Mouse (Mus musculus) heart, adult 11 months (tissue): ENCODE measurements around the gene Pomt2.

Experiments
- DNase-seq: peaks from one replicate; pipeline ENCODE4 v3.0.0; 2022

Pomt2 gene

GRCm38 (mm10) chr12:87127256-87127655 lies 20.5 kb downstream of the Pomt2 start:
- no peak for DNase-seq

DNA sequence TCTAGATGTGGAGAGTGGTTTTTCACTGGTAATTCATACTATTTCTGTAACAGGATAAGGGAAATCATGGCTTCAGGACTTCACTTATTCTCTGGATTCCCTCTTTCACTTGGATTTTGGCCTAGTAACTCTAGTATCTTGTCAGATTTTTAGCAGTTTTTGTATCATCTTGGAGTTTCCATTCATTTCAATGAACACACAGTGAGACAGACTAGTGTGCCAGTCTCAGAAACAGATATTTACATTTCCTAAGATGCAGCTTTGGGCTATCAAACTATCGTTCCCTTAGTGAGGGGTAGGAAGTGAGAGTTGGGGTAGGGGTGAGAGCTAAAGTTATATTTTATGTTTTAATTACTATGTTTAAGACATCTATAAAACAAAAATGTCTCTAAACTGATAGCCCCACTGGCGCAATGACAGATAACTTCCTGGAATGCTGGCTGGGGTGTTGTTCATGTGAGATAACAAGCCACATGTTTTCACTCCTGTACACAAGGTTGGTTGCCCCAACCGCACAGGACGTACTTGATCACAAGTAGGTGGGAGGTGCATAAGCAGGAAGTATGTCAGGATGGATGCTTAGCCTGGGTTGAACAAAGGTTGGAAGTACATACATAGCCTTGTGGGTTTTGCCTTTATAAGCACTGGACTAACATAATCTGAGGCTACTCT lies 25.7 kb downstream of the Pomt2 start:
- DNase-seq, result no peak

DNA sequence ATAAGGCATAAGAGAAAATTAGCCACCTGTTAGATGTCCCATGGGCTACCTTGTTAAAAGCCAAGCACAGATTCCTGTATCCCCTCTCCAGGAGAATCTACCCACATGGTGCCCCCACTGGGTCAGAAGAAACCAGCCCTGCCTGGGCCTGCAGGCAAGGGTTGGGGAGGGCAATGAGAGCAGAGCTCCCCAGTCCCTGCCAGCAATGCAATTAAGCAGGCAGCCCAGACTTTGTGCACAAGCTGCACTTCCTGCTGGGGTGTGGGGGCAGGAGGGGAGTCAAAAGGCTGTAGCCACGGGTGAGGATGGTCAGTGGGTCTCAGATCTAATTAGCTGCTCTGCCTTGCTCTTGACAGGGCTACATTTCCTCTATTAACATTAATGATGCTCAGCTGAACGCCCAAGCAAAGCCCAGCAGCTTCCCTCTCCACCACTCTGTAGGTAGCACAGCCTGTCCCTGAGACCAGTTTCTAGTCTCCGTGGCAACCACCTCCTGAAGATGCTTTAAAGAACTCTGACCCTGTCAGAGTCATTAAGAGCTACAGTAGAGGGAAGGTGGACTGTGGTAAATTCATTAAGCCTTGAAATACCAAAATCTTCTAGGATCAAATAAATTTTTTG lies 40.3 kb downstream of the Pomt2 start:
- DNase-seq, result no peak

DNA sequence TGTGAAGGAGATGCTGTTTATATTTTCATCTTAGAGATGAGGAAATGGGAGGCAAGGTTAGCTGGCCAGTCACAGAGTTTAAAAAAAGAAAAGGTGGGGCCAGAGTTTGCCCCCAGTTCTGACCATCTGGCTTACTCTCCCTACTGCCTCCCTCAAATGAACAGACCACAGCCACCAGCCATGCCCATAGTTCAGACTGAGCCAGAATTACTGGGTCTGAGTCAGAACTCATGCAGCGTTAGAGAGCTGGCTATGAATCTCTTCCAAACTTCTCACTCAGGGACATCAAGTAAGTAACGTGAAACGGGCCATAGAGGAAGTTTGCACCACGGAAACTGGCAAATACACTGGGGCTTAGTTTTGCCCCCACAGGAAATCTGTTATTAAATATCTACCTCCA lies 43.0 kb downstream of the Pomt2 start:
- DNase-seq, result no peak

DNA sequence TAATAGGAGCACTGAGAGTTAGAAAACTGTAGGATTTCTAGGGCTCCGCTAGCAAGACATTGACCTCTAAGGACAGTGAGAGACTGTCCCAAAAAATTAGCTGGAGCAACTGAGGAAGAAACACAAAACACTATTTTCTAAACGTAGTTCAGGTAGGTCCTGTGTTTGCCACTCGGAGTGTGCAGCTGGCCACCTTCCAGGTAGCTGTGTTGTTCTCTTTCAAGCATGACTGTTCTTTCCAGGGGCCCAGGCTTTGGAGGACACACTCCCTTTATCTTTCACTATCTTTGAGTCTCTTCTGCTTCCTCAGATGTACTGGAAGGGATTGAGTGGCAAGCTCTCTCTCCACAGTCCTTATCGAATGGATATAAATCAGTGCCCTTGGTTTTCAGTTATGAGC lies 44.3 kb downstream of the Pomt2 start:
- DNase-seq, result no peak

GRCm38 (mm10) chr12:87102165-87102631 lies 45.6 kb downstream of the Pomt2 start, which contains the start of gene Ngb:
Gene Ngb, minus strand, starts transcription at chr12:87102539.
- DNase-seq, result no peak

DNA sequence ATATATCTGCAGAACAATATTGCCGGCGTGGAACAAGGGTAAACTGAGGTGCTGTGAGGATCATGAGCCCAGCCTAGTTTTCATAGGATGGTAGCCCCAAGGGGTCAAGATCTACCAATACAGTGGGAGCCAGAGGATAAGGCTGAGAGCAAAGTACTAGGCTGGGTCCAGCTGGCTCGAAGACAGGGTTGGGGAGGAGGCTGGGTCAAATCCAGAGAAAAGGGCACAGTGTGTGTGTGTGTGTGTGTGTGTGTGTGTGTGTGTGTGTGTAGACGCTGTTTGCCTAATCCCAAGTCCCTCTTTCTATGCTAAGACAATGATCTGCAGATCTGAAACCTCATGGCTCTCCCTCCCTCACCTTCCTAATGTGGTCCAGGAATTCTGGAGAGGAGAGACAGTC lies 47.4 kb downstream of the Pomt2 start:
- DNase-seq, result no peak

GRCm38 (mm10) chr12:87093671-87094070 lies 54.1 kb downstream of the Pomt2 start:
- DNase-seq, result no peak

- DNase-seq, result no peak
Observed at GRCm38 (mm10) chr12:87093249-87093648, 54.5 kb downstream of the Pomt2 start.

GRCm38 (mm10) chr12:87091916-87092315 lies 55.9 kb downstream of the Pomt2 start:
- no peak for DNase-seq

DNA sequence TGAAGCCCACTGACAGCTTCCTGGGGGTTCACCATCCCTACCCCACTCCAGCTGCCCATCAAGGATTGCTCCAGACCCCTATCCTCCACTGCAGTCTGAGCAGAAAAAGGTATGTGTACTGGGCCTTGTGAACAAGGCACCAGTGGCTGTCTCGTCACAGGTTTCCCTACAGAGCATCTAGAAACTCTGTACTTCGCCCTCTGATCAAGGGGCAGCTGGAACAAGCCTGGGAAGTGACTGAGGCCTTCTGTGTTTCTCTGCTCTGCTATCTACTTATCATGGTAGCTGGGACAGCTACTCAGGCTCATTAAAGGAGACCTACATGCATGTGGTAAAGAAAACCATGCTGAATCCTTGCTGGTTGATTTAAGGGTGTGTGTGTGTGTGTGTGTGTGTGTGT lies 58.1 kb downstream of the Pomt2 start:
- DNase-seq, result no peak

- DNase-seq, result no peak
Observed at GRCm38 (mm10) chr12:87089255-87089654, 58.5 kb downstream of the Pomt2 start.

DNA sequence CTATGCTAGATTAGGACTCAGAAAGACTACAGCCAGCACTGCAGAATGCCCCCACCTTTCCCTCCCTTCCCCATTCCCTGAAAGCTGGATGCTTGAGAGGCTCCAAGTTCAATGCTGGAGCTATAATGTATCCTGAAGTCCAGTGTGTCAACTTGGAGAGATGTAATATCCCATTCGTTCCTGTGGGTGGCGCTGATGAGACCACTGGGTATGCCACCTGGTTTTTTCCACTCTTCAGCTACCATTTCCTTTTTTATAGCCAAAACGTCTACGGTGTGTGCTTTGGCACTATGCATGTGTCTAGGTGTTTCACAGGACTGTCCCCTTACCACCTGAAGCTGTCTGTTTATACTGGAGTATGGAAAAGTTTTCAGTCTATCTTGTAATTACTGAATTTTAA lies 59.4 kb downstream of the Pomt2 start:
- DNase-seq, result no peak

DNA sequence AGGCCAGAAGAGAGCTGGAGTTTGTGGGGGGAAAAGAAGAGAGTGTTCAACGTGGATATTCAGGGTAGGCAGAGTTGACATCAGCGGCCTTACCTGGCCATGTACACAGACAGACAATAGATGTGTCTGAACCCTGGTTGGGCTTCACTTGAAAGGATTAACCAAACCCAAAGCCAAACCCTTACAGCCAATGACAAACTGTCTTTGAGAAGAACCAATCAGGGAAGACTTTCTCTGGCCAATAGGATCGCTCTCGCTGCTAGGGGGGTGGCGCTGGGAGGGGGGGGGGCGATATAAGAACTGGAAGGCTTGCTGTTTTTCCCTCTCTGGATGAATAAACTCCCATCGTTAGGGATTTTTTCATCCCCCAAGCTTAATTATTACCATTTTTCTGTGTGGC lies 60.5 kb downstream of the Pomt2 start:
- DNase-seq, result no peak

DNA sequence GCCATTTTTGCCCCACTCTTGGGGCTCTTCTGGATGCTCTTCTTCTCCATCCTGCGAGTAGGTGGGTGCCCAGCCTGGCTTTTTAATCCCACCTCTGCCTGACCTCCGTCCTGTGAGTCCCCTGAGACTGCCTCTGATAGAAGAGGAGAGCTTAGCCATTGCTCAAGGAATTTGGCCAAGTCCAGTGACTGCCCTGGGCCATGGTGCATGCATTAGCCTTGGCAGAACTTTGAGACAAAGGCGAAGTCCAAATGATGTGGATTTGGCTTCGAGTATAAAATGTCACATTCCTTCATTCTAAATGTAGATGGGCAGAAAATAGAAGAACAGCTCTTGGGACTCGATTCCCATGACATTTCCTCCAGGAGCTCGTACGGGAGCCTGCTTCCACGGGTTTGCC lies 65.0 kb downstream of the Pomt2 start:
- no peak for DNase-seq

GRCm38 (mm10) chr12:87076610-87077009 lies 71.2 kb downstream of the Pomt2 start:
- no peak for DNase-seq

GRCm38 (mm10) chr12:87070520-87070919 lies 77.2 kb downstream of the Pomt2 start:
- DNase-seq, result no peak

GRCm38 (mm10) chr12:87066429-87066828 lies 81.3 kb downstream of the Pomt2 start:
- no peak for DNase-seq

GRCm38 (mm10) chr12:87065446-87065845 lies 82.3 kb downstream of the Pomt2 start:
- DNase-seq, result no peak

- DNase-seq, result no peak
Observed at GRCm38 (mm10) chr12:87057066-87057465, 90.7 kb downstream of the Pomt2 start.
